Mouse (Mus musculus): ENCODE results near the gene Nup62.
A peak's percentile ranks its signal among the peaks of the same experiment; 100 is the strongest.

Gene Nup62

DNA sequence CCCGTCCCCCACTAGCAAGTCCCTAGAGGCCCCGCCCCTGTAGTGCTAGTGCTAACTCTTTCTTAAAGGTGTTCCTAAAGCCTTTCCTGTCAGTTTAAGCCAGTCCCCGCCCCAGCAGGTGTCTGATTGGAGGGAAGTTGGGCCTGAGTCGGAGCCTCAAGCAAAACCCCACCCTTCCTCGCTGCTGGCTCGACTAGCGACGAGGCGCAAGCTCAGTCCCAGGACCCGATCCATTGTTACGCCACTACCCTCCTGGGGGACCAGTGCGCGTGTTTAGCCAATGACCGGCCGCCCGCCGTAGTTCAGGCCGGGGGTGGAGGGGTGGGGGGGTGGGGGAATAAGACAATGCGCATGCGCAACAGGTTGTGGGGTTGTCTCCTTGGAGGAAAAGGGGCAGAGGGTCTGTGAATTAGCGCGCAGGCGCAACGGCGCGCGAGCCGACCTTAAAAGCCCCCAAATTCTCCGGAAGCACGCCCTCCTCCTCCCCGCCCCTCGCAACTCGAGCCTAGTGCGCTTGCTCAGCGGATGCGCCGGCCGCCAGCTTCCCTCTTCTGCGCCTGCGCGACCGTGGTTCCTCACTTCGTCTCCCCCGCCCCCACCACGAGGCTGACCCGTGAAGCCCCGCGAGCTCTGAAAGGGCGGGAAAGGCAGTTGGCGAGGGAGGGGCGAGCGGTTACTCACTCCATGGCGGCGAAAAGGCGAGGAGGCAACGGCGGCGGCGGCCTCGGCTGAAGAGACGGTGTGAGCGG lies at the start of gene Nup62, which contains the start of gene Il4i1:
TSS of gene Nup62 (plus strand) at position 368 of the 749 bp plus-strand sequence.
TSS of gene Il4i1 (plus strand) at position 667 of the 749 bp plus-strand sequence.
- peak; percentile 100 for DNase-seq

DNA sequence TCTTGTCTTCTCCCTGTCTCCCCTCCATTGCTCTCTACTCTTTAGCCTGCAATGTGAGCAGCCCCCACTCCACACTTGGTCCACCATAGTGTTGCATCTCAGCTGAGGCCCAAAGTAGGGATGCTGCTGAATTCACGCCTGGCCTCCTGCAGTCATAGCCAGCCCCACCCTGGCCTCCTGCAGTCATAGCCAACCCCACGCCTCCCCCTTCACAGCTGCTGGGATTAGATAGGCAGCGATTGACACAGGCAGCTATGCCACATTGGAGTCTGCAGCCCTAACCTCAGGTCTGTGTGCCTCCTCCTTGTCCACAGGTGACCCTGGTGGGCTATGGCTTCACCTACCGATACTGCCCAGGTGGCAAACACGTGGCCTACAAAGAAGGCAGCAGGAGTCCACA lies 47.8 kb upstream of the Nup62 start:
- no peak for DNase-seq

DNA sequence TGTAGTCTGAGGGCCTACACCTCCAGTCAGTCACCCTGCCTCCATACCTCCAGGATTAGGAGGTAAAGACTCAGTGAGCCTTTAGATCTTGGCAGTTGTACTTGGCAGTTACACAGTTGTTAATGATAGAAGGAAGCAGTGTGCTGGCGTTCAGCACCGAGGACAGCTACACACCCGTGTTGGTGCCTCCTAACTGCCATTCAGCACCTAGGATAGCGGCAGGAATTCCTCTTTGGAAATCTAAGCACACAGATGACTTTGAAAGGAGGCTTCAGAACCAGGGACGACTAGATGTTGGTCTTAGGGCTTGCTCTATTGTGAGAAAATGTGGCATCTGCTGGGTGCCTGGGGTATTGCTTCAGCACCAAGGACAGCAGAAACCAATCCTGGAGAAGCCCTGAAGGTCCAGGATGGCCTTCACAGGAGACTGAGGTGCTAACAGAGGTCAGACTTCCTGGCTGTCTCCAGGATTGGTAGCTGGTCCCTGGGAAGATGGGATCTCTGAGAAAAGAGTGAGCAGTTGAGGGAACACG lies 45.8 kb upstream of the Nup62 start:
- peak; percentile 93 for DNase-seq

DNA sequence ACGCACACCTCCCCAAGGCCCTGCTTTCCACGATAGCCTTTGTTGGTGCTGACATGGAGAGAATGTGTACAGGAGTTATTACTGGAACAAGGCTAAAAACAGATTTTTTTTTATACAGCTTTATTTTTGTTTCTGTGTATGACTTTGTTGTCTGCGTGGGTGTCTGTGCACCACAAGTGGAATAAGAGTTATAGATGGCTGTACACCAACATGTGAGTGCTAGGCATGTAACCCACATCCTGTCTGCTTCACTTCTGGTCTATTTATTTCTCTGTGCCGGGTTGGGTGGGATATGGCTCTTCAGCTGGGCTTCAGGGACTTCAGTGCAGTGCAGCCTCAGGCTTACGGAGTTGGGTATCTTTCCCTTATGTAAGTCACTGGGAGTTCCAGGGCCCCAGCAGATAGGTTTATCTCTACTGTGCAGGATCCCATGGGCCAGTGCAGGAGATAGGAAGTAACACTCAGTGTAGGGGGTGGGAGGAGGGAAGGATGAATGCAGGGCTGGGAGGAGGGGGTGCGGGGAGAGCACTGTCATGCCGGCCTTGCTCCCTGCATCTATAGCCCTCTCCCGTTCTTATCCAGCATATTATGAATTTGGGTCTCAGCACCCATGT lies 43.2 kb upstream of the Nup62 start:
- DNase-seq, result no peak

DNA sequence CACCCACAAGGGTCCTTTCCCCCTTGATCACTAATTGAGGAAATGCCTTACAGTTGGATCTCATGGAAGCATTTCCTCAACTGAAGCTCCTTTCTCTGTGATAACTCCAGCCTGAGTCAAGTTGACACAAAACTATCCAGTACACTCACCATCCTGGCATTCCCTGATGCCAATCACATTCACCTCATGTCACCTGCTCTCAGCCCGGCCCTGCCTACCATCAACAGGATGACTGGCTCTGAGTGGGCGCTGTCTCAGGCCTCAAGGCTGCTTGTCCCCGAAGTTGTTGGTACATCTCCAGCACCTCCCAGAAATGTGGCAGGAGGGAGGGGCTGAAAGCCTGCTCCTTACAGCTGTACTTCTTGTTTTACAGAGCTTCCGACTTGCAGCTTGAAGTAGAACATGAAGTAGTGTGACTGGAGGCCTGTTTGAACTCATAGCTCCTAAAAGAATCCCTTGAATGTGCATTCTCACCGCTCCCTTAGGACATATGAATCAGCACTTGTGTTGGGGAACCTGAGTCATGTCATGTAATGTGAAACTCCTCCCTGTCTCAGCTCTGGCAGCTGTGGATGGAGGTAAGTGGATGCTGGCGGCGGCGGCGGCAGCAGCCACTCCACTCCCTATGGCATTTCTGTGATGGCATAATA lies 38.9 kb upstream of the Nup62 start:
- no peak for DNase-seq

DNA sequence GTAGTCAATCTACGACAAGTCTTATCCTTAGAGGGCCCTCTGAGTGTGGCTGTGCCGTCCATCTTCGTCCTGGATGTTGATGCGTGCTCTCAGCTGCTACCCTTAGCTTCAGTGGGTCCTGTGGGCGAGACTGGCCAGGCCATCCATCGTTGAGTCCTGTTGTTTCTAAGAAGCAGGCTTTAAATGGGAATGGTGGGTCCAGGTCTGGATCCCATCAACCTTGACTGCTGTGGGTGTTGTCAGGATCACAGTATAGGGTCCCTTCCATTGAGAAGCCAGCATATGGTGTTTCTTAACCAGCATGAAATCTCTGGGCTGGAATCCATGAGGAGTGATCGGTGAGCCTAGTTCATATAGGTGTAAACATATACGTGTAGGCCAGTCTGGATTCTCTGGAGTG lies 35.8 kb upstream of the Nup62 start:
- DNase-seq, result no peak

DNA sequence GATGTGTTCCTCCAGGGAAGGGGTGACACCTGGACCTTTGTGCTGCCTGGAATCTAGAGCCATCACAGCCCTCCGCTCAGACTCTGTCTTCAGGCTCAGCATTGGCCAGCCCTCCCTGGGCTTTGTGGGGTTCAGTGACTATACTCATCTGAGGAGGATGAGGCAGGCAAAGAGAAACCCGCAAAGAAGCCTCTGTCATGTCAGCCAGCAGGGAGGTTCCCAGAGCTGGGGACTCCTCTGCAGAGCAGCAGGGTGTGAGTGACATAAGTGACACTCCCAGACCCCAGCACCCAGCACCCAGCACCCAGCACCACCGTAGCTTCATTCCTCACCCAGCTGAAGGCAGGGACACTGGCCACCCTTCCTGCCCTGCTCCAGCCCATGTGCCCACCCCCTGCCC lies 26.4 kb upstream of the Nup62 start:
- no peak for DNase-seq

DNA sequence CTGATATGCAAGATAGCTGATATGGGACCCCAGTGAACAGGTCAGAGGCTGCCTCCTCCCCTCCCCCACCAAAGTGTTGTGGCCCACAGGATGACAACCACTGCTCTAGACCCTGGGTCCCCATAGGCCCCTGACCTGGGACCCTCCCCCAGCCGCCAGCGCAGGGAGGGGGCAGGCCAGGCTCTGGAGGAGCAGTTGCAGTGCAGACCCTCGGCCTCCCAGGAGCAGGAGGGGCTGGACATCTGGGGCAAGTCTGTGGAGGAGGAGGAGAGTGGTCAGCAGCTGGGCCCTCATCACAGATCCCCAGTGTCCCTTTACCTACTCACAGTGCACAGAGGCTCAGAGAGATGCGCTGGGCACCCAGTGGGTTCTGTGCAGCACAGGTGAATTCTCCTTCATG lies 25.8 kb upstream of the Nup62 start:
- no peak for DNase-seq

DNA sequence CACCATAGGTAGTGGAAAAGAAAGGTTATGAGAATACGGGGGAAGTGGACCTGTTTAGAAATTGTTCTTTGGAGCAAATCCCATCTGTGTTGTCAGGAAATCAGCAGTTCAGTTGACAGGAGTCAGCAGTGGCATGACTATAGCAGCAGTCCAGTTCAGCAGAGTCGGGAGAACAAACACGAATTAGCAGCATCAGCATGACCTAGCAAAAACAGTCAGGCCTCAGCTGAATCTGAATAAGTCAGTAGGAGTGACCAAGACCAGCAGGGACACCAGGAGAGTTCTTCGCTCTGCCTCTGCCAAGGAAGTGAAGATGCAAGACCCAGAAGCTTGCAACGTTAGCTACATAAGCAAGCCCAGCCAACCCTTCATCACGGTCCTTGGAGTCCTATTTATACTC lies 23.1 kb upstream of the Nup62 start:
- no peak for DNase-seq

DNA sequence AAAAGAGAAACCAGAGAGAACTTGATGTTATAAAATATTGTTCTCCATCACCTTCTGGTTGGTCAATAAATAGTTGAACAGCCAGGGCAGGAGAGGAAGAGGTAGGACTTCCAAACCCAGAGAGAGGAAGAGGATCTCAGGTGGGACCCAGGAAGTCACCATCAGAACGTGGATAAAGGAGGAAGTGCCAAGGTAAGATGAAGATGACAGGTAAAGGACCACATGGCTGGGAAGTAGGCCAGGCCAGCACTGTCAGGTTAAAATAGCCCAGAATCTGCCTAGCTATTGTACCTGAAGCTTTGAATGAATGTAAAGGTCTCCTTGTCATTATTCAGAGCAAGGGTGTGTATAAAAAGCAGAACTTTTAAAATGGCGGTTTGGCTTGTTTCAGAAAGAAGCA lies 7.0 kb upstream of the Nup62 start:
- DNase-seq, result no peak

DNA sequence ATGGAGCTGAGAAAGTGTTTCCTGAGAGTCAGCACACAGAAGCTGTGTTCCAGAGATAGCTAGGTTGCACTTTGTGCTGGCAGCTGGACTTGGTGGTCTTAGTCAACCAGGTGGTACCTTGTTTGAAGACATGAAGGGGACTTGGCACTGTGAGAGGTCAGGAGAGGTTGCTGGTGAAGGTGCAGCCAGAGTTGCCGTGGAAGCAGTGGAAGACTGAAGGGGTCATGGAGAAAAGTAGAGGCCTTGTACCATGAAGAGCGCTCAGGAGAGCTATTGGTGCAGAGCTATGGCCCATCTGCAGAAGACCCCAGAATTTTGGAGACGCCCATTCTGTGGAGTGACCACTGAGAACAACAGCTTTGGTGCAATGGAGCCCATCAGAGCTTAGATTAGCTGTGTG lies 6.4 kb upstream of the Nup62 start:
- DNase-seq, result no peak

DNA sequence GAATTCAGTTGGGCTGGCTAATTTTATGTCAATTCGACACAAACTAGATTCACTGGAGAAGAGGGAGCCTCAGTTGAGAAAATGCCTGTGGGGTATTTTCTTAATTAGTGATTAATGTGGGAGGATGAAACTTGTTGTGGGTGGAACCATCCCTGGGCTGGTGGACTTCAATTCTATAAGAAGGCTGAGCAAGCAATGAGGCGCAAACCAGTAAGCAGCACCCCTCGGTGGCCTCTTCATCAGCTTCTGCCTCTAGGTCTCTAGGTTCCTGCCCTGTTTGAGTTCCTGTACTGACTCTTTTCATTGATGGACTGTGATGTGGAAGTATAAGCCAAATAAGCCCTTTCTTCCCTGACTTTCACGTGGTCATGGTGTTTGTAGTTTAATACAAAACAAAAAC lies 5.5 kb upstream of the Nup62 start:
- DNase-seq, result no peak

DNA sequence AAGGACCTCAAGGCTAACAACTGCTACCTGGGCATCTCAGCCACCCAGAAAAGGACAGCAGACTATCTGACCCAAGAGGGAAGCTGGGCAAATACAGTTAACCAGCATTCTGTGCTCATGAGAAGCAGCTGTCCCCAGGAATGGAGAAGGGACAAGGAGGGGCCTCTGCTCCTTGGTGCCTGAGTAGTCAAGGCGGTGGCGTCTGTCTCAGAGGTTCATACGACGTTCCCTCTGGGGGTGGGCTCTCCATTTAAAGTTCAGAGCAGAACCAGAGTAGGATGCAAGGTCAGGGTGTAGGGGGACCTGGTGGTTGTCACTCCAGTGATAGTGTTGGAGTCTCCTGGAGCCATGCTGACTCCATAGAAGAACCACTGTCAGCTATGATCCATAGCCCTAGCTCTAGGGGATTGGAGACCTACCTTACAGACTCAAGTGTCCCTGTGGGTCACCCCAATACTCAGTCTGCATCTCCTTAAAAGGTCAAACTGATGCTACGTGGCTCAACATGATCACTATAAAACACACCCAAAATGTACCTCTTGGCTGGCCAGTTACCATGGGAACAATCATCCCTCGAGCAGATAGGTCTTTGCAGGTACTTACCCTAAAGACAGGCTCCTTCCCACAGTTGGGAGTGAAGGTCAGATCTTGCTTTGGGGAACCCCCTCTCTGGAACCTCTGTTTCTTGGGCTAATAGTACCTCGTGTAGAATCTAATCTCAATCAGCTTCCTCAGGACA lies 4.9 kb upstream of the Nup62 start:
- peak in 1 of 2 experiments; percentile 0 for DNase-seq

DNA sequence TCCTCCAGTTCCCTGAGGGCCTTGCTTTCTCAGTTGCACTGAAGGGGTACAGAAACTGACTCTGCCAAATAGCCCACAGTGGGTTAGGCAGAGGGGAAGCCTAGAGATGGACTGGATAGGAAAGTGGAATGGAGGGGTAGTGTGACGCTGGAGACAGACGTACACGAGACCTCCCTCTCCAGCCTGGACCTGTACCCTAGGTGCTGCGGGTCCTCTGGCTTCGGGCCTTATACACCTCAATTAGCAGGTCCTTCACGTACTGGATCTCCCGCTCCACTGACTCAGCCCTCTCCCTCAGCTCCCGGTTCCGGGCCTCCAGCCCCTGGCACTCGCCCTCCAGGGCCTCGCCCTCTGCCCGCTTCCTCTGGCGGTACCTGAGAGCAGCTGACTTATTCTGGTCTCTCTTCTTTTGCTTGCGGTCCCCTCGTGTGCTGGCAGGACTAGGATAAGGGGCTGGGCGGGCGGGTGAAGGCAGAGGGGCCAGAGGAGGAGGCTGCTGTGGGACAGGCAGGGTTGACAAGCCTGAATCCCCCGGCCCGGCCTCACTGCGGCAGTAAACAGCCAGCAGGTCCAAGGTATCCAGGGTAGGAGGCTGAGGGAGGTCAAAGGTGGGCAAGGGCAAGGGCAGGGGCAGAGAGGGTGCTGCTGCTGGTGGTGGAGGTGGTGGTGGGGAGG lies 3.1 kb upstream of the Nup62 start:
- peak in 1 of 2 experiments; percentile 1 for DNase-seq

DNA sequence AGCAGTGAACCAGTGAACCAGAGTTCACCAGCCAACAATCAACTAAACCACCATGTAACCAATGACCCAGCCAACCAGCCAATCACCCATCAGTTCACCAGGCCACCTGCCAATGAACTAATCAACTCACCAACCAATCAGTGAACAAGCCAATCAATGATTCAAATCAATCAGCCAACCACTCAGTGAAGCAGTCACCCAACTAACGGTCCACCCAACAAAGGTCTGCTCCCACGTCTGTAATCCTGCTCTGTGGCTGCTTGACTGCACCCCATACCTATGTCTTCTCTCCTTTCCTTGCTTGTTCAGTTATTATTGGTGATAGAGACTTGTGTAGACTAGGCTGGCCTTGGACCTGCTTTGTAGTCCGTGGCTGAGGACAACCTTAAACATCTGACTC lies 1.9 kb upstream of the Nup62 start:
- peak in 1 of 2 experiments; percentile 1 for DNase-seq

DNA sequence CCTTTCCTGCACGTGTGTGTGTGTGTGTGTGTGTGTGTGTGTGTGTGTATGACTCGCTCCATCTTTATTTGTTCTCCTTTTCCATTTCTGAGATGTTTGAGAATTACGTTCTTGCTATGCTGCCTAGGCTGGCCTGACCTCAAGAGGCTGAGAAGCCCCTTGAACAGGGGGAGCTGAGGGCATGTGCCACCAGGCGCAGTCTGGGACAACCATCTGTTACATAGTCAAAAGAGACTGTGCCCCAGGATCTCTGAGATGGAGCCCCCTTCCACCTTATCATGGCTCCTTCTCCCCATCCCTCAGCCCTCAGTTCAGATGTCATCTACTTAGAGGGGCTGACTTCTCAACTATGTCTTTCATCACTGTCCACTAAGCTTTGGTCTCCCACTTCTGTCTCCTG lies 1.5 kb upstream of the Nup62 start:
- DNase-seq, result peak in 1 of 2 experiments; percentile 2

DNA sequence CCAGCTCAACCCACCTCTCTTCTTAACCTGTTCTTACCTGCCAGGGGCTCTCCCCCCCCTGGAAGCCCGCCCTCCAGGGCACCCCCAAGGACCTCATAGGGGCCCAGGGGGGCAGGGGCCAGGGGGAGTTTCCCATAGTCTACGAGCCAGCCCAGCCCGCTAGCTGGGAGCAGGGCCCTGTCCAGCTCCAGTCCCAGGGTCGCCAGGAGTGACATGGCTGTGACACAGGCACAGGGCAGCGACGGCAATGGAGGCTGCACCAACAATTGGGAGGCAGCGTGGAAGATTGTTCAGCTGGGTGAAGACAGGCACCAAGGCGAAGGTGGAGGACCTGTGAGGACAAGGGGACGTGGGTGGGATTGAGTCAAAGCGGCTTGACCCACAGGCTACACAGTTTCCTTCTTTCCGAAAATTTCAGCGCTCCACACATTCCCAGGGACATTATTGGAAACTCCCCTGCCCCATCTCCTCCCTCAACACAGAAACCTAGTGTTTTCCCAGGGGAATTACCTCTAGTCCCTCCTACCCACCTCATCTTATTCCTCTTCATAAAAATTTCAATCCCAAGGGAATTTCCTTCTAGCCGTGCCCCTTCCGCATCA lies 835 bp upstream of the Nup62 start:
- peak in 1 of 2 experiments; percentile 9 for DNase-seq

DNA sequence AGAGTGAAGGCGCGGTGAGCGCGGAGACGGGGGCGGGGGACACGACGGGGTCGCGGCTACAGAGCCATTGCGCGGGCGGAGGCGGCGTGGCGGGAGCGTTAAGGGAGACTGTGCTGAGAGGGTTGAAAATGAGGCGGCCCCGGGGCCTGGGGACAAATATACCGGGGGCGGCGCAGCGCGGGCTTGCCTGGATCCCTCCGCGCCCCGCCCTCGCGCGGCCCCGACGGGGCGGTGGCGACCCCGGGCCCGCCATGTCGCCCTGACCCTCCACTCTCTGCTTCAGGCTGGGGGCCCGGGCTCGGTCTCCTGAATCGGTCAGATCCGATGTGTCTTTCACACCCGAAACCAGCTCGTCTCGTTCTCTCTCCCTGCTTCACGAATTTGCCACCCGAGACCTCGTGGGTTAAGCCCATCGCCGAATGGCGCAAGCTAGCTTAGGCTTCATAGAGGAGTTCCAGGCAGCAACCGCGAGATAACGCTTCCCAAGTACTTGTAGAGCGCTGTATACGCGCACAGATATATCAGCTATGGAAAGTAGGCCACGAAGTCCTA lies 658 bp downstream of the Nup62 start, which contains the start of gene Atf5:
TSS of gene Atf5 (minus strand) at position 189 of the 552 bp plus-strand sequence.
- peak; percentile 79 to 88 for DNase-seq

DNA sequence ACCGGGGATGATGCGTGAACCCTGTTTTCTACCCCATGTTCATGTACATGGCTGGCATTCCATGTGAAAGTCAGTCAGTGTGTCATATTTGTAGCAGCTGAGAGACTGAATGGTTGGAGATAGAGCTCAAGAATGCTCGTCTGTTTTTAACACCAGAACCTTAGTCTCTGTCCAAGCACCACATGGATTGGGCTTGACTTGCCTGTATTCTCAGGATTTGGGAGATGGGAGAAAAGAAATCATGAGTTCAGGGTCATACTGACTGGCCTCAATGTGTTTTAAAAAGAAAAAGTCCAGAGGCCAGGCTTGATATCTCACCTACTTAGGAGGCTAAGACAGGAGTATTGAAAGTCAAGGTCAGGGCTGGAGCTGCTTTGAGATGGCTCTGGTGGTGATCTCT lies 1.6 kb downstream of the Nup62 start:
- DNase-seq, result no peak

DNA sequence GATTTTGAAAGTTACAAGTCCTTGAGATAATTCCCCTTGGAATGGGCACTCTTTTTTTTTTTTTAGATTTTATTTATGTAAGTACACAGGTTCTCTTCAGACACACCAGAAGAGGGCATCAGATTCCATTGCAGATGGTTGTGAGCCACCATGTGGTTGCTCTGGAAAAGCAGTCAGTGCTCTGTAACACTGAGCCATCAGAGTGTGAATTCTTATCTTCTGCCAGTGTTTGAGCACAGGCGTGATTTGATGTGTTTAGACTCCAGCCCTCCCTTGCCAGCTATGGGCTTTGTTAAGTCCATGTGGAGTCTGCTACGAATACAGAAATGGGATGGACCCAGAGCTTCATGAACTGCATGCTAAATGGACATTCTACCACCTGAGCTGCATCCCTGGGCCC lies 2.3 kb downstream of the Nup62 start:
- DNase-seq, result peak in 1 of 2 experiments; percentile 0

DNA sequence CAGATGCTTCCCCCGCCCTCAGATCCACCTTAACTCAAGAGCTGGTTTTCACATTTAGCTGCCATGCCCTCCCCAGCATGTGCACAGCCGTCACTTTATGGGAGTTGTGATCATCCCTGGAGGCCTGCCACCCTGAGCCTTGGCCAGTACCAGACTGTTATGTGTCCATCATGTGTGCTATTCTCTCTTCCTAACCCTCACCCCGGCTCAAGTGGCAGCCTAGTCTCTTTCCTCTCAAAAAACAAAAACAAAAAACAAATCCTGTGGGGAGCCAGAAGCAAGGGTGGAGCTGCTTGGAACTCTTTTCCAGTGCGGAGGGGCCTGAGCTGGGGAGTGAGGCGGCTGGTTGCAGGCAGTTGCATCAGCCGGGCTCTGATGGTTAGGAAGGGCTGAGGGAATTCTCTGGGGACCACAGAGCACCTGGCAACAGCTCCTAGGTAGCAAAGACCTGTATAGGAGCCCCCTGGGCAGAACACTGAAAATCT lies 2.9 kb downstream of the Nup62 start:
- DNase-seq, result peak; percentile 70 to 73
